Mouse (Mus musculus) effector memory CD4-positive, alpha-beta T cell, adult 7 months (primary cell): ENCODE results near the gene Cyb561a3. TPM values are rescaled to one million over a fixed set of nuclear protein-coding genes. Genes with fewer than 3 reads are reported as not detected.

ENCODE experiments used
- polyA plus RNA-seq: library from polyadenylated mRNA; unstranded; fragments of 100-300 nt; shearing (Covaris generic); gene quantifications from one replicate; pipeline ENCODE4 v1.2.1, GENCODE M21; 2017

Cyb561a3 gene
- polyA plus RNA-seq, result 25.0 TPM

GRCm38 (mm10) chr19:10576690-10577561 lies at the start of gene Cyb561a3, which contains the start of gene Tmem138:
Gene Cyb561a3, plus strand, starts transcription at chr19:10577172.
Gene Tmem138, minus strand, starts transcription at chr19:10577362.

GRCm38 (mm10) chr19:10555624-10556510 lies 21.1 kb upstream of the Cyb561a3 start, which contains the start of gene Tmem216:
Gene Tmem216, minus strand, starts transcription at chr19:10556238.

GRCm38 (mm10) chr19:10605293-10605900 lies 28.4 kb downstream of the Cyb561a3 start, which contains the start of the genes Ddb1 and Tkfc:
Gene Ddb1, plus strand, starts transcription at chr19:10605327.
Gene Tkfc, minus strand, starts transcription at chr19:10605654.

GRCm38 (mm10) chr19:10634106-10634871 lies 57.3 kb downstream of the Cyb561a3 start, which contains the start of gene Vwce:
Gene Vwce, plus strand, starts transcription at chr19:10634213.

Other genes starting within 250 kb of the Cyb561a3 start
- 0.83 TPM for gene Syt7, start 188.1 kb upstream of the Cyb561a3 start, polyA plus RNA-seq
- gene Lrrc10b, start 119.7 kb upstream of the Cyb561a3 start, polyA plus RNA-seq, result not detected
- 0.38 TPM for gene Ppp1r32, start 94.2 kb upstream of the Cyb561a3 start, polyA plus RNA-seq
- 27.8 TPM for gene Cpsf7, start 51.9 kb upstream of the Cyb561a3 start, polyA plus RNA-seq
- gene Sdhaf2, start 51.0 kb upstream of the Cyb561a3 start, polyA plus RNA-seq, result 57.3 TPM
- gene Tmem216, start 20.9 kb upstream of the Cyb561a3 start, polyA plus RNA-seq, result 10.2 TPM
- gene Tmem138, start 190 bp downstream of the Cyb561a3 start, polyA plus RNA-seq, result 6.0 TPM
- 128 TPM for gene Ddb1, start 28.2 kb downstream of the Cyb561a3 start, polyA plus RNA-seq
- gene Tkfc, start 28.5 kb downstream of the Cyb561a3 start, polyA plus RNA-seq, result 3.5 TPM
- gene Vwce, start 57.0 kb downstream of the Cyb561a3 start, polyA plus RNA-seq, result 1.0 TPM
- not detected for gene Pga5, start 100.9 kb downstream of the Cyb561a3 start, polyA plus RNA-seq
- gene Vps37c, start 111.6 kb downstream of the Cyb561a3 start, polyA plus RNA-seq, result 25.1 TPM
- 564 TPM for gene Cd5, start 161.8 kb downstream of the Cyb561a3 start, polyA plus RNA-seq